Mouse (Mus musculus) natural killer cell, adult 2 months (primary cell): ENCODE data around the gene Tmem141.

Experiments used
- DNase-seq, 2 experiments: peaks; one replicate each; pipeline ENCODE4 v3.0.0; 2022; ENCODE audit warnings: low spot score in 2 of 2

Gene Tmem141

GRCm38 (mm10) chr2:25607761-25608622 lies 13.8 kb downstream of the Tmem141 start, which contains the start of gene Rabl6:
TSS of gene Rabl6 (minus strand) at chr2:25608521.
- DNase-seq: peak; percentile 80 to 85

- DNase-seq: no peak
Observed at GRCm38 (mm10) chr2:25602526-25602925, 19.3 kb downstream of the Tmem141 start.

GRCm38 (mm10) chr2:25600037-25600436 lies 21.8 kb downstream of the Tmem141 start:
- no peak for DNase-seq

- DNase-seq: no peak
Observed at GRCm38 (mm10) chr2:25598749-25599148, 23.1 kb downstream of the Tmem141 start.

- DNase-seq: no peak
Observed at GRCm38 (mm10) chr2:25596765-25597510, 24.9 kb downstream of the Tmem141 start.

- DNase-seq: no peak
Observed at GRCm38 (mm10) chr2:25591863-25592262, 29.9 kb downstream of the Tmem141 start.

- DNase-seq: no peak
Observed at GRCm38 (mm10) chr2:25588227-25588907, 33.4 kb downstream of the Tmem141 start.

- no peak for DNase-seq
Observed at GRCm38 (mm10) chr2:25587290-25587689, 34.5 kb downstream of the Tmem141 start.

- DNase-seq: no peak
Observed at GRCm38 (mm10) chr2:25585601-25586000, 36.2 kb downstream of the Tmem141 start.

GRCm38 (mm10) chr2:25584856-25585255 lies 36.9 kb downstream of the Tmem141 start:
- DNase-seq: no peak

GRCm38 (mm10) chr2:25584152-25584551 lies 37.7 kb downstream of the Tmem141 start:
- no peak for DNase-seq

GRCm38 (mm10) chr2:25583571-25583970 lies 38.2 kb downstream of the Tmem141 start:
- DNase-seq: no peak

GRCm38 (mm10) chr2:25583120-25583481 lies 38.7 kb downstream of the Tmem141 start:
- DNase-seq: no peak

- DNase-seq: no peak
Observed at GRCm38 (mm10) chr2:25582466-25583119, 39.2 kb downstream of the Tmem141 start.

- no peak for DNase-seq
Observed at GRCm38 (mm10) chr2:25581901-25582301, 39.9 kb downstream of the Tmem141 start.

GRCm38 (mm10) chr2:25581294-25581864 lies 40.4 kb downstream of the Tmem141 start, which contains the start of gene Ajm1:
TSS of gene Ajm1 (minus strand) at chr2:25581757.
- peak; percentile 55 to 74 for DNase-seq

- no peak for DNase-seq
Observed at GRCm38 (mm10) chr2:25580621-25581101, 41.1 kb downstream of the Tmem141 start.

GRCm38 (mm10) chr2:25579737-25580460 lies 41.9 kb downstream of the Tmem141 start:
- DNase-seq: peak; percentile 38 to 67

- DNase-seq: no peak
Observed at GRCm38 (mm10) chr2:25578796-25579736, 42.7 kb downstream of the Tmem141 start.
